Mouse (Mus musculus) monocyte, adult 5-6 weeks (primary cell): ENCODE measurements around the gene Stx6. TPM values are rescaled to one million over a fixed set of nuclear protein-coding genes. Genes with fewer than 3 reads are reported as not detected.

Source experiments
- ATAC-seq: fragments of 153-309, 156-312 bp; replicated peaks from 2 replicates; pipeline ENCODE4 v1.8.0; 2017; ENCODE audit warnings: mild to moderate bottlenecking; ENCODE audit not compliant: low TSS enrichment, insufficient number of reproducible peaks, severe bottlenecking, poor library complexity, low FRiP score
- total RNA-seq: library from RNA; stranded (forward); fragments of 200-1000, 200-491, 200-594 nt; gene quantifications from 3 replicates; pipeline ENCODE4 v1.2.3, GENCODE M21; 2017

Gene Stx6
- total RNA-seq, 1 experiment from 2014 or later, result 66.6 TPM

- no peak for ATAC-seq
Measured at GRCm38 (mm10) chr1:155150821-155151220, 7.7 kb upstream of the Stx6 start.

DNA sequence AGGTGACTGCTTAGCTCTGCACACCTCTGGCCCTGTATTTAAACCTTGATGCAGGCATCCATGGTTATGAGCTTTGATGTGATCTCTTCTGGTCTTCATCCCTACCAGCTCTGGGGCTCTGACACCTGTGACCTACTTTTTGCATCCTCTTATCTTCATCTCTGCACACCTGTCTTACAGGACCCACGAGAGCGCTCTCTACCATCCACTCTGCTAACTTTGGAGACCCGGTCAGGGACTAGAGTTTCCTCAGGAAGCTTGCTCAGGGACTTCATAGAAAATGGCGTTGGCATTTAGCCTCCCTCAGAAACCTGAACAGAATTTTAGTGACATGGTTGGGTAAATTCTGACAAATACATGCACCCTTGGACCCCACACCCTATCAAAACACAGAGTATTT lies 4.6 kb upstream of the Stx6 start:
- no peak for ATAC-seq

DNA sequence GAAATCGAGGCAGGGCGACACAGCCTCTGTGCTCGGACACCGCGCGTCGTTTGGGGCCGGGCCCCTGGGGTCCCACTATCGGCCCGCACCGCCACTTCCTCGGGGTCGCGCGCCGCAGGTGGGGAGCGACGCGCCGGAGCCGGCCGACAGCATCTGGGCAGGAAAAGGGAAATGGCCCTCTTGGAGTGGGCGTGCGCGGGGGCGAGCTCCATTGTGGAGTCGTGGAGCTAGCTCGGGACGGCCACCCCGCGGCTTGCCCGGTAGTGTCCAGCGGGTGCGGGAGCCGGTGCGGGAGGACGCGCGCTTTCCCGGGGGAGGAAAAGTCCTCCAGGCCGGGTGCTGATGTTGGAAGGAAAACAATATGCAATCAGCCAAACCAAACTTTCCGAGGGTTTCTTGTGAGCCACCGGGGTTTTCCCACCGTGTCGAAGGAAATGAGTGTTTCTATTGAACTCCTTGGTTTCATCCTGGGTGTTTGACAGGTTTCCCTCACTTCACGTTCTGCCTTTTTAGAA lies 512 bp downstream of the Stx6 start:
- no peak for ATAC-seq

DNA sequence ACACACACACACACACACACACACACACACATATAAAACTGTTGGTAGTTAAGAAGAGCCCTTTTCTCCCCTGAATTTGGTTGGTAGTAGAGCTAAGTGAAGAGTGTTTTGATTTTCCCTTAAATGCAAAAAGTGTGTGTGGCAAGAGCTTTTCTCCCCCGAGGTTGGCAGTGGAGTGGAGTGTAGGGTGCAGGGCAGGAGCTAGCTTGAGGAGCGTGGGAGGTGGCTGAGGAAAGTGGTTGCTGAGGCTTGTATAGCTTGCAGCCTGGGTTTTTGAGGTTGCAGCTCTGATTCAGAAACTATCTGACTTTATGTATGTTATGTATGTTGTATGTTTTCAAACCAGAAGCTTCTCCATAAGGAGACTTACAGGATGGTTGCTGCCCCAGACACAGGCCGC lies 8.9 kb downstream of the Stx6 start:
- no peak for ATAC-seq

DNA sequence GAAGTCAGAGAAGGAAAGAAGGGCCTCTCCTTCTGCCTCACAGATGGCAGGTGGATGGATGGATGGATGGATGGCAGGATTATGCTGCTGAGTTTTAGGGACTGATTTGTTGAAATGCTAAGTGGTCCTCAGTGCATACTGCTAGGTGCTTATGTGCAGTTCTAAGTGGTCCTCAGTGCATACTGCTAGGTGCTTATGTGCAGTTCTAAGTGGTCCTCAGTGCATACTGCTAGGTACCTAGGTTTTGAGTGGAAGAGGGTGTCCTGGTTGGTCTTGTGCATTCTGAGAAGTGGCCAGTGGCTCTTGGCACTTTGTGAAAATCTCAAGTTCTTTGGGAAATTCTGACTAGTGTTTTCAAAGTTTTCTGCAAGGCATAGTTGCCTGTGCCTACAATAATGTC lies 11.4 kb downstream of the Stx6 start:
- no peak for ATAC-seq

GRCm38 (mm10) chr1:155172895-155173643 lies 14.6 kb downstream of the Stx6 start:
- peak; percentile 51 for ATAC-seq

GRCm38 (mm10) chr1:155173644-155174016 lies 15.1 kb downstream of the Stx6 start:
- peak; percentile 44; the same call in 1 of the 2 replicates for ATAC-seq

- no peak for ATAC-seq
Measured at GRCm38 (mm10) chr1:155174424-155174823, 15.9 kb downstream of the Stx6 start.

- no peak for ATAC-seq
Measured at GRCm38 (mm10) chr1:155178192-155178924, 19.8 kb downstream of the Stx6 start.

DNA sequence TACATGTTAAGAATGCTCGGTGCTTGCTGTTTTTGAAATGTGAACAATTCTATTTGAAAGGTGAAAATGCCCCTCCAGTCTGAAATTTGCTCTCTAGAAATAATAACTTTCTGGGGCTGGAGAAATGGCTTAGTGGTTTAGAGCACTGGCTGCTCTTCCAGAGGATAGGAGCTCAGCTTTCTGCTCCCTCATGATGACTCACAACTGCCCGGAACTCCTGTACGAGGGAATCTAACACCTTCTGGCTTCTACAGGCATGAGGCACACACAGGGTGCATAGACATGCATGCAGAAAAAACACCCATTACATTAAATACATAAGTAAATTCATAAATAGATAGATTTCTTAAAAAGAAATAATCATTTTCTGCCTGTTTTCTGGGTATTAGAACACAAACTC lies 25.7 kb downstream of the Stx6 start:
- ATAC-seq, result no peak

DNA sequence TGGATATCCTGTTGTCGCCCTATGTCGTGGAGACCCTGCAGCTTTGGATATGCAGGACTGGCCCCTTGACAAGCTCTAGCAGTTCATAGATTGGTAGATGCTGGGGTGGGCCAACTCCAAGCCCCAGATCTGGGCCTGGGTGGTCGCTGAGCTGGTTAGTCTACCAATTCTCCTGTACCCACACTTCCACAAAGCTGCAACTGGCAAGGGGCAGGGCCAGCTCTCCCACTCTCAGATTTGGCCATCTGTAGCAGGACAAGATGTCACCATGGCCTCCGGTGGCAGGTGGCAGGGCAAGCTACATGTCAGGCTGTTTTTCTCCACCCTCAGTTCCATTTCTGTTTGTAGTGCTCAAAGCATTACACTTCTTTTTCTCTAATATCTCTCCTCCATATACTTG lies 30.1 kb downstream of the Stx6 start:
- ATAC-seq, result no peak

GRCm38 (mm10) chr1:155191219-155191618 lies 32.7 kb downstream of the Stx6 start:
- no peak for ATAC-seq

- no peak for ATAC-seq
Measured at GRCm38 (mm10) chr1:155191671-155192070, 33.2 kb downstream of the Stx6 start.

DNA sequence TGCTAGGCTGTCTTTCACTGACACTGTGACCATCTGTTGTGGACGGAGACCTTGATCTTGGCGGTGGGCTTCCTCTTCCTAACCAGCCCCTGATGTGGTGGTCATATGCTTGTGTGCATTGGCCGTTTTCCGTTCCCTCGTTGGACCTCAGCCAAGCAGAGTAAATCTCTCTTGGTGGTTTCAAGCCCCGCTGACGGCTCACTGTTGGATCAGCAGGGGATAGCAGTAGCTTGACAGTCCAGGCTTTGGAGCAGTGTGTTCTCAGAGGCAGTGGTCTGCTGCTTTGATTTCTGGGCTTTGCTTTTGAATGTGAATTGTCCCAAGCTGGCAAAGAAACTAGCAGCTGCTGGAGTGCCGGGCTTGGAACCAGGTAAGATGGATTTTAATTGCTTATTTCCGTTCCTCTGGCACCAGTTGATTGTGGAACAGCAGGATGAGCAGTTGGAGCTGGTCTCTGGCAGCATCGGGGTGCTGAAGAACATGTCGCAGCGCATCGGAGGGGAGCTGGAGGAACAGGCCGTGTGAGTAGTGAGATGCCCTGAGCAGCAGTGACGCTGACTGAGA lies 34.4 kb downstream of the Stx6 start:
- ATAC-seq, result no peak

- no peak for ATAC-seq
Measured at GRCm38 (mm10) chr1:155196691-155197090, 38.2 kb downstream of the Stx6 start.

- ATAC-seq, result no peak
Measured at GRCm38 (mm10) chr1:155199522-155199921, 41.0 kb downstream of the Stx6 start.

DNA sequence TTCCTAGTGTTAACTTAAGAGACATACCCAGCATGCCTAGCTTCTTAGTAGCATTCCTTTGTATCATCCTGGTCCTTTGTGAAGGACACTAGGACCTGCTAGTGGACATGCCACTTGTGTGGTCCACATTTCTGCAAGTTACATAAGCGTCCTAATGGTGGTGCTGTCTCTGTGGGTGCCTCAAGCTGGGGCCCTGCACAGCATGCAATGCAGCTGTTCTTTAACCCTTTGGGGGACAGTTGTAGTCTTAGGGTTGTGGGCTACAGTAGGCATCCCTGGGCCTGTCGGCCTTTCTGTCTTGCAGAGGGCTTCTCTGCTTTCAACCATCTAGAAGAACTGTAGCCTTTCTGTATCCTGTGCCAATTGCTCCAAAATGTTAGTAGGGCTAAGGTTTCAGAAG lies 42.5 kb downstream of the Stx6 start:
- ATAC-seq, result no peak

DNA sequence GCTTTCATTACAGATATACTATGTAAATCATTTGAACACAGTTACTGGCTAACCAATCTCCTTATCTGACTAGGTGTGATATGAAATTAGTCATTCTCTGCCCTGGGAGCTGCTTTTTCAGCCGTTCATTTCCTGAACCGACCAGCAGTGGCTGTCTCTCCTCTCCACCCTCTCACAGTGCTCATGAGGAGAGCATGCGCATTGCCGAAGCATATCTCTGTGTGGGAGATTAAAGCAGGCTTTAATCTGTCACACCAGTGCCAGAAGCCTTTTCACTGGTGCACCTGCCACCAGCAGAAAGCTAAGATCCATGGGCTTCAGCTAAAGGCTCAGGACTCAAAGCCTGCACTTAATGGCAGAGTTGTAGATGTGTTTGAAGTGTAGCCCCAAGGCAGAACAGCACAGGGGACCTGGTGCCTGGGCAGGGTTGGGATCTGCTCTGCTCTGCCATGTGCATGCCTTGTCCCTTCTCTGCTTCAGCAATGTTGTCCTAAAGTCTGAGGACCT lies 42.9 kb downstream of the Stx6 start:
- no peak for ATAC-seq

GRCm38 (mm10) chr1:155201914-155202313 lies 43.4 kb downstream of the Stx6 start:
- ATAC-seq, result no peak
